Mouse (Mus musculus) heart, adult 2 months (tissue): ENCODE results near the gene Agmat. TPM values are rescaled to one million over a fixed set of nuclear protein-coding genes. Genes with fewer than 3 reads are reported as not detected.
A peak's percentile ranks its signal among the peaks of the same experiment; 100 is the strongest.

Source experiments
- DNase-seq, 2 experiments: peaks; one replicate each; pipeline ENCODE4 v3.0.0; 2021
- H3K27ac ChIP-seq: fragments of 200-600 bp; 2 replicates; pipeline ENCODE4 v1.8.1; 2022
- H3K27me3 ChIP-seq: fragments of 200-500 bp; 2 replicates; pipeline ENCODE4 v1.6.1; 2012; ENCODE audit warnings: mild to moderate bottlenecking, low read length, inconsistent platforms, mixed read lengths; ENCODE audit not compliant: control insufficient read depth, insufficient read depth
- H3K36me3 ChIP-seq: fragments of 200-500 bp; 2 replicates; pipeline ENCODE4 v1.6.1; 2012; ENCODE audit warnings: low read length, inconsistent platforms; ENCODE audit not compliant: control insufficient read depth, insufficient read depth
- H3K4me1 ChIP-seq: fragments of 200-500 bp; 2 replicates; pipeline ENCODE4 v1.6.1; 2011; ENCODE audit warnings: low read length; ENCODE audit not compliant: control insufficient read depth, insufficient read depth
- H3K4me3 ChIP-seq: fragments of 200-600 bp; 2 replicates; pipeline ENCODE4 v1.8.1; 2022
- H3K79me2 ChIP-seq: fragments of 200-500 bp; replicated peaks from 2 replicates; pipeline ENCODE4 v1.6.1; 2012; ENCODE audit warnings: mild to moderate bottlenecking, inconsistent platforms, low read length, moderate library complexity, mixed read lengths; ENCODE audit not compliant: control insufficient read depth, insufficient read depth
- H3K9ac ChIP-seq: fragments of 200-500 bp; 2 replicates; pipeline ENCODE4 v1.6.1; 2012; ENCODE audit warnings: low read depth, mild to moderate bottlenecking, control low read depth, inconsistent platforms, low read length, mixed read lengths
- CTCF ChIP-seq: fragments of 200-600 bp; IDR thresholded peaks from 2 replicates; pipeline ENCODE4 v1.8.1; 2022; ENCODE audit warnings: antibody characterized with exemption, mild to moderate bottlenecking, moderate library complexity
- EP300 ChIP-seq: fragments of 200-500 bp; IDR thresholded peaks from 2 replicates; pipeline ENCODE4 v1.6.1; 2011; ENCODE audit warnings: low read depth, low read length, control low read depth; ENCODE audit not compliant: insufficient read depth
- POLR2A ChIP-seq: fragments of 200-500 bp; IDR thresholded peaks from 2 replicates; pipeline ENCODE4 v1.6.1; 2011; ENCODE audit warnings: mild to moderate bottlenecking, low read depth, low read length, control low read depth; ENCODE audit not compliant: insufficient read depth
- WGBS: fragments of 180-500 bp; shearing (Covaris S2); methylation state at CpG from one replicate; pipeline ENCODE4 v1.1.7; 2018; 5-methylcytosine and 5-hydroxymethylcytosine counted together
- intact Hi-C: fragments of 180-260 bp; cut with DNase I; formaldehyde crosslinking; loops from one replicate; pipeline ENCODE4 v1.15.1; 2025
- polyA plus RNA-seq: library from polyadenylated mRNA; depleted of rRNA; stranded (reverse); fragments of >200 nt; gene quantifications from 2 replicates; pipeline ENCODE4 v1.2.3, GENCODE M21; 2012
- total RNA-seq, 2 experiments: library from RNA; stranded (reverse); gene quantifications; 2 replicates each; pipeline ENCODE4 v1.2.3; 2021

Agmat gene
- total and polyA plus RNA-seq, 3 experiments: 0.23 to 0.57 (median 0.32) TPM

GRCm38 (mm10) chr4:141722731-141723672, 23.5 kb upstream of the Agmat start, which contains the start of gene Ddi2:
Ddi2 (minus strand) TSS chr4:141723419.
- intact Hi-C loops: loop anchor here (1.0 to 5.0 kb wide), 2 partner anchors 67 to 106 kb away; partner anchors contain the start of genes Dnajc16 and Tmem82
- peaks cover 22% of the 10 kb centered on the region for H3K36me3 ChIP-seq
- H3K4me1 ChIP-seq: peaks cover 13% of the 10 kb centered on the region
- peaks cover 6% of the 10 kb centered on the region for H3K79me2 ChIP-seq
- no peak for TF ChIP-seq EP300
- peak; percentile 70 for TF ChIP-seq POLR2A
- H3K9ac ChIP-seq: peak within 1 kb of the TSS; percentile 90
- H3K27me3 ChIP-seq: no peaks in the 10 kb centered on the region
- DNase-seq: peak; percentile 96 to 97
- H3K27ac ChIP-seq: peak within 1 kb of the TSS; percentile 92
- H3K4me3 ChIP-seq: peak within 1 kb of the TSS; percentile 77
- under 1% methylated on average over 84 of the region's 105 CpGs for WGBS

- 8% methylated on average over 13 of the region's 13 CpGs for WGBS
- H3K4me3 ChIP-seq: peak overlapping the region; percentile 60
- intact Hi-C loops: loop anchor here (1.0 to 5.0 kb wide), 2 partner anchors 67 to 106 kb away; partner anchors contain the start of genes Dnajc16 and Tmem82
- no peaks in the 10 kb centered on the region for H3K27me3 ChIP-seq
- H3K9ac ChIP-seq: peak overlapping the region; percentile 51; the same call in 1 of the 2 replicates
- H3K4me1 ChIP-seq: peaks cover 13% of the 10 kb centered on the region
- H3K36me3 ChIP-seq: peaks cover 22% of the 10 kb centered on the region
- DNase-seq: no peak
- H3K79me2 ChIP-seq: peaks cover 4% of the 10 kb centered on the region
- peak overlapping the region; percentile 92 for H3K27ac ChIP-seq
- TF ChIP-seq CTCF (no peak), POLR2A (no peak), EP300 (no peak)
Observed at GRCm38 (mm10) chr4:141723673-141724068, 22.8 kb upstream of the Agmat start.

- Histone ChIP-seq H3K27ac (0 out of 2 replicates have a peak overlapping the region, but pooled peaks have one; percentile 17), H3K27me3 (no peaks in the 10 kb centered on the region), H3K4me3 (no peak overlapping the region), H3K9ac (no peak overlapping the region), H3K4me1 (peaks cover 11% of the 10 kb centered on the region), H3K79me2 (peaks cover 2% of the 10 kb centered on the region), H3K36me3 (peaks cover 20% of the 10 kb centered on the region)
- DNase-seq: peak in 1 of 2 experiments; percentile 32
- TF ChIP-seq POLR2A (no peak), EP300 (no peak), CTCF (no peak)
- intact Hi-C loops: loop anchor here (5.0 kb wide), 1 partner anchor 107 kb away; the partner anchor contains the start of gene Tmem82
- whole genome bisulfite sequencing: 33% methylated on average over 11 of the region's 11 CpGs
Observed at GRCm38 (mm10) chr4:141724594-141724993, 21.9 kb upstream of the Agmat start.

- Histone ChIP-seq H3K79me2 (no peaks in the 10 kb centered on the region), H3K4me3 (no peak overlapping the region), H3K9ac (no peak overlapping the region), H3K27me3 (no peaks in the 10 kb centered on the region), H3K36me3 (peaks cover 15% of the 10 kb centered on the region), H3K27ac (no peak overlapping the region), H3K4me1 (peaks cover 11% of the 10 kb centered on the region)
- TF ChIP-seq POLR2A (no peak), CTCF (no peak), EP300 (no peak)
- 86% methylated on average over 5 of the region's 5 CpGs for WGBS
- no peak for DNase-seq
- intact Hi-C loops: no loop called here
Observed at GRCm38 (mm10) chr4:141725277-141725676, 21.2 kb upstream of the Agmat start.

GRCm38 (mm10) chr4:141725738-141726137, 20.7 kb upstream of the Agmat start:
- intact Hi-C loops: no loop called here
- DNase-seq: no peak
- no peak overlapping the region for H3K4me3 ChIP-seq
- TF ChIP-seq POLR2A (no peak), CTCF (no peak), EP300 (no peak)
- H3K27me3 ChIP-seq: no peaks in the 10 kb centered on the region
- no peak overlapping the region for H3K27ac ChIP-seq
- H3K36me3 ChIP-seq: peaks cover 10% of the 10 kb centered on the region
- WGBS: 54% methylated on average over 3 of the region's 3 CpGs
- H3K9ac ChIP-seq: no peak overlapping the region
- H3K79me2 ChIP-seq: no peaks in the 10 kb centered on the region
- peaks cover 9% of the 10 kb centered on the region for H3K4me1 ChIP-seq

GRCm38 (mm10) chr4:141729266-141729665, 17.2 kb upstream of the Agmat start:
- no peak overlapping the region for H3K4me3 ChIP-seq
- H3K36me3 ChIP-seq: no peaks in the 10 kb centered on the region
- H3K79me2 ChIP-seq: no peaks in the 10 kb centered on the region
- H3K27ac ChIP-seq: no peak overlapping the region
- TF ChIP-seq EP300 (no peak), CTCF (no peak)
- H3K4me1 ChIP-seq: 0 out of 2 replicates have a peak, but pooled peaks cover 3% of the 10 kb centered on the region
- WGBS: 91% methylated on average over 3 of the region's 3 CpGs
- intact Hi-C loops: no loop called here
- no peak for DNase-seq
- no peaks in the 10 kb centered on the region for H3K27me3 ChIP-seq
- H3K9ac ChIP-seq: no peak overlapping the region
